Mouse (Mus musculus): ENCODE results near the gene Kcnh7.

Gene Kcnh7

DNA sequence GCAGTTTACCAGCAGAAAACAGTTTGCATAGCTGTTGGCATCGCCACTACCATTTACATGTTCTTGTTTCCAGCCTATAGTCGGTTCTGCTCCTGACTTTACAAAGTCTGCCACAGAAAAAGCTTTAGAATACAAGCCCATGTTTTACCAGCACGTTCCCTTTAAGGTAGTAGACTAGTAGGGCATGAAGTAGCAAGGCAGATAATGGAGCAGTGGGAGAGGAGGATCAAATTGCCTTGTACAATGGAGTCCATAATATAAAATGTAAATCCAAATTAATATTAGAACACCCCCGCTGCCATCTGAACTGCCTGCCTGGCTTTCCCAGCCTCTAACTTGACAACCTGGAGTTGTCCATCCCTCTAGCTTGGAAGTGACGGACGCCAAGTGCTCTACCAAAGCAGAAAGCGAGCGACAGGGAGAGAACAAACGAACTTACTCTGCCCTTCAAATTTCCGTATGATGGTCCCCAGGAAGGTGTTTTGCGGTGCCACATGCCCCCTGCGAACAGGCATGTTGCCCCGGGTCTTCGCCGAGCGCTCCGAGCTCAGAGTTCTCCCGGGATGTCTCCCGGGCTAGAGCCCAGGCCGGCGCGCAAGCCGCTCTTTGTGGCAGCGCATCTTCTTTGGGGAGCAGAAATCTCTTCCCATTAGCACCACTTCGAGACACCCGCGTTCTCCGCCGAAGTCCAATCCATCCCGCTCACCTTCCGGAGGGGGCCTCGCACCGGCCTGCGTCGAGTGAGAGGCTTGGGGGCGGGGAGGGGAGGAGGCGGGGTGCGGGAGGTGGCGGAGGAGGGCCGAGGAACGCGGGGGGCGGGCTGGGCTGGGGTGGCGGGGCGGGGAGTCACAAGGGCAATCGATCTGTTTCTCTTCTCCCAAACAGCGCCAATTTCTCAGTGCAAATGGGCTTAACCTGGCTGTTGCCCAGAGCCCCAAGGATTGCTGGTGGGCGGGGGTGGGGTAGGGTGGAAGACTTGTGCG lies at the start of gene Kcnh7:
Gene Kcnh7 (minus strand): TSS at position 725 of the 983 bp plus-strand sequence.
- no peak for DNase-seq

DNA sequence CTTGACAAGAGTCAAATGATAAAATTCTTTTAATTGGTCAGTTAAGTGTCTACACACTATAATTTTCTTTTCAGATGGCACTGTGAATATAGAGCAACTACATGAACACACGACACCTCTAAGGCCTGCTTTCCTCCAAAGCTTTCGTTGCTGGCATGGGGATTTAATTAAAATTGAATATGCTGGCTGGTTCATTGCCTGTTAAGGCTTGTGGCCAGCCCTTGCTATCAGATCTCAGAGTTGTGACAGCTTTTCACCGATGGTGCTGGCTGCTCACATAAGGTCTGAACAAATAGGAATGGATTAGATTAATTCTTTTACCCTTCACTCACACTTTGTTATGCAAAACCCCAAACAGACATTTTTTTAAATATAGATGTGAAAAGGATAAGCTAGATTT lies 23.3 kb upstream of the Kcnh7 start:
- no peak for DNase-seq

GRCm38 (mm10) chr2:63186014-63186413 lies 1.9 kb upstream of the Kcnh7 start:
- no peak for DNase-seq

GRCm38 (mm10) chr2:63184551-63185430 lies 704 bp upstream of the Kcnh7 start:
- no peak for DNase-seq

GRCm38 (mm10) chr2:63153701-63154100 lies 30.4 kb downstream of the Kcnh7 start:
- DNase-seq = no peak

GRCm38 (mm10) chr2:63127762-63128516 lies 56.1 kb downstream of the Kcnh7 start:
- DNase-seq = no peak

DNA sequence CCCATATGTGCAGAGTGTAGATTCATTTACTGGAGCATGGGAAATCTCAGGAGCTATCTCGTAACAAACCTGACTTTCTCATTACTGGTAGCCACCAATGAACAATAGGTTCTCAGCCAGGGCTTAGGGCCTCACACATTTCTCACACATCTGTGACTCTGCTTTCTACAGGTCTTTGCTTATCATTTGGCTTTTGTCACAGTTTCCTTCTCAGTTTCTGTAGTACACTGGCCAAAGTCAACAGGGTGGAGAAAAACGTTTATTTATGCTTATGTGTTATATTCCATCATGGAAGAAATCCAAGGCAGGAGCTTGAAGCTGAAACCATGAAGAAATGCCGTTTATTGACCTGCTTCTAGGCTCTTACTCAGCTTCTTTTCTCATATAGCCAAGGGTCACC lies 63.8 kb downstream of the Kcnh7 start:
- DNase-seq = no peak

DNA sequence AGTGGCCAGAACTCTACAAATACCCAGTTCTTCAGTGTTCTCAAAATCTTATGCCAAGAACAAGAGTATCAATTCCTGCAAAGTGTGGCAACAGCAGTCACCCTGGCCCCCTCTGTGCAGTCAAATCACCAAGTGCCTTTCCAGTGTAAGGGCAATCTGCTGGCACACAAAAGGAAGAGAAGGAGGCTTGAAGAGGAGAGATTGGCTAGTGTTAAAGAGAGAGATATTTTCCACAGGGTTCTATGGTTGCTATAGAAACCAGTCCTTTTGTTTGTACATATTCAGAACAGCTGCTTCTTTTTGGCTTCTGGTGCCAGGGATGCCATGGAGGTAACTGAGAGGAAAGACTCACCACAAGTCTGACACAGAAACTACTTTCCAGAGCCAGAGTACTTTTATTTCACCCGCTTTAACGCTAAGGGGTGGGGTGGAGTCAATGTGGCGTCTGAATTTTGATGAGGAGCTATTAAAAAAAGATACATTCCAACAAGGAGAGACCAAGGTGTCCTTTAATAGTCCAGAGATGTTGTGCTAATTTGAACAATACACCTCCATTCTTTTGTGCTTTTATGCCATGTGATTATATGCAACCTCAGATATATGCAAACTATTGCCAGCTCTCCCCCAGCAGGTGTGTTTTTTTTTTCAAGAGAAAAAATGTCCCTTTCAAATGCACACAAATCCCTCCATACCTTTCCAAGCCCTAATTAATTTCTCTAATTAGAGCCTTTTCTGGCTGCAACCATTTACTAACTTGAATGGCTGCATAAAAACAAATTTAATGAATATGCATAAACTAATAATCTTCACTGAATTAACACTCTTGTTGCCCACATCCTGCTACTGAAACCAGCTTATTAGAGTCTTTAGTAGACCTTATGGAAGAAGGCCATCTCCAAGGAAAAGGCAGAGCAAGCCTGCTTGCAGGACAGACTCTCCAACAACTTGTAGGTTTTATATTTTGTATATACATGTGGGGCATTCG lies 66.6 kb downstream of the Kcnh7 start:
- no peak for DNase-seq

- DNase-seq = no peak
Observed at GRCm38 (mm10) chr2:63105971-63106370, 78.1 kb downstream of the Kcnh7 start.

DNA sequence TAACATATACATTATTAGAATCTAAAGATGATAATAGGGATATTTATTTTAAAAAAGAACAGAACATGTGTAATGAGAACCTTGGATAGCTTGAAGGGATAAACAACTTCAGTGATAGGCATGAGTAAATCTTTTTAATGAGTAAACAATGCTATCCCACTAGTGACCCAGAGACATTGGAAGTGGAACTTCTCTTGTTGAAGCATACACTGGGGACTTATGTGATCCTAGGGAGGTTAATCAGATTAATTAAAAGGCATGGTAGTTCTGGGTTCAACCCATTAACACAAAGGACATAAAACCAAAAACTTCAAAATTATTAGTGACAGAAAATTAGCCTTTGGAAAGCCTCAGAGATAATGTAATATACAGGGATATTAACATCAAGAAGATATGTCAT lies 84.4 kb downstream of the Kcnh7 start:
- no peak for DNase-seq

GRCm38 (mm10) chr2:63091775-63092174 lies 92.3 kb downstream of the Kcnh7 start:
- DNase-seq = no peak

GRCm38 (mm10) chr2:63090447-63090846 lies 93.6 kb downstream of the Kcnh7 start:
- DNase-seq = no peak

DNA sequence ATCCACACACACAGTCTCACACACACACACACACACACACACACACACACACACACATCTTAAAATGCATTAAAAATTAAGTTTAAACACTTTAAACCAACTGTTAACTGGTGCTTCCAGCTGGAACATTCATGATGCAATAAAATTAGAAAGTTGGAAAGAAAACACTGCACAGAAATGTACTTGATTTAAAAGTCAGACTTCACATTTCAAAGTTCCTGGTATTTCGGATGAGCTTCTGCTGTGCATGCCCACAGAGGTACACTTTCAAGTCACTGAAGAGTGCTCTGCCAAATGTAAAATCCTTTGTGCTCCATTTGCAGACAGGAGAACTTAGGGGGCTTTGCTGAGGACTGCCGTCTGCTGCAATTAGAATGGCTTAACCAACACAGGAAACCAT lies 125.7 kb downstream of the Kcnh7 start:
- no peak for DNase-seq

GRCm38 (mm10) chr2:63049884-63050283 lies 134.2 kb downstream of the Kcnh7 start:
- no peak for DNase-seq

- DNase-seq = no peak
Observed at GRCm38 (mm10) chr2:63039718-63040117, 144.4 kb downstream of the Kcnh7 start.

GRCm38 (mm10) chr2:63014909-63015308 lies 169.2 kb downstream of the Kcnh7 start:
- no peak for DNase-seq

- no peak for DNase-seq
Observed at GRCm38 (mm10) chr2:63009141-63009540, 174.9 kb downstream of the Kcnh7 start.

- no peak for DNase-seq
Observed at GRCm38 (mm10) chr2:63002784-63003183, 181.3 kb downstream of the Kcnh7 start.

- DNase-seq = no peak
Observed at GRCm38 (mm10) chr2:62997692-62998091, 186.4 kb downstream of the Kcnh7 start.

GRCm38 (mm10) chr2:62988616-62989015 lies 195.5 kb downstream of the Kcnh7 start:
- DNase-seq = no peak

DNA sequence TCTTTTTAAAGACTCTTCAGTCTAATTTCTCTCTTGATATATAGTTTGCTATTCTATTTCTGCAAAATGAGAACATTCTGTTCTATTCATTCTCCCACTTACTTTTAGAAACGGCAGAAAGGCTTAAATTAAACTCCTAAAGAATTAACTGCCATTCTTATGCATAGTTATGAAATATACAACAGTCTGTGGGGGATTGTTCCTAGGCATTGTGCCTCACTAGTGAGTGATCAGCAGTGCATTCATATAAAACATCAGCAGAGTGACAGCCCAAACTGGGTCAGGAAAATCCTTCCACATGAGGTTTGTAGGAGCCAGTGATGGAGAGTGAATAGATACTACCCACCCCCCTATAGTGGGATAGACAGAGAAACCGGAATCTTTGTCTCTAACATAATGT lies 200.2 kb downstream of the Kcnh7 start:
- DNase-seq = no peak
